ENCODE assay signal across 23 mouse cellular contexts in genomic region chr11:74561392-74561791, GRCm38 (mm10). TPM values are rescaled to one million over a fixed set of nuclear protein-coding genes. Genes with fewer than 3 reads are reported as not detected.
DNase-seq lines count a peak whose midpoint lies in the region; ATAC-seq and TF ChIP-seq lines count a peak whose summit lies in the region.
"Had no signal": no experiment of that assay in that cellular context is flagged by ENCODE, and none has a peak within 500 bp of the region (broad histone marks: within the 10 kb centered on the region; RNA-seq: fewer than 3 reads in every experiment).

No protein-coding gene starts in this region.

- no peaks in the 10 kb centered on the region for H3K27me3 ChIP-seq in liver, embryonic 13.5 days
- no peaks in the 10 kb centered on the region for H3K27me3 ChIP-seq in liver, embryonic 11.5 days (replicated peaks; ENCODE audit: control insufficient read depth, insufficient read depth, low read length)
- 0 out of 2 replicates have a peak, but pooled peaks cover 3% of the 10 kb centered on the region for H3K27me3 ChIP-seq in liver, embryonic 15.5 days
- H3K27me3 ChIP-seq in liver, embryonic 12.5 days (replicated peaks) = no peaks in the 10 kb centered on the region
- H3K27me3 ChIP-seq in liver, postnatal 0 days (ENCODE audit: insufficient read depth, low read length) = no peaks in the 10 kb centered on the region
- H3K27me3 ChIP-seq in MEL (ENCODE audit: control insufficient read depth in 1 of 2, insufficient read depth in 2 of 2, low read length in 2 of 2) = no peaks in the 10 kb centered on the region
- H3K27me3 ChIP-seq: Patski had no signal

- H3K9ac ChIP-seq in liver, embryonic 13.5 days = no peak overlapping the region
- no peak overlapping the region for H3K9ac ChIP-seq in liver, embryonic 11.5 days (ENCODE audit: low read depth, low read length)
- no peak overlapping the region for H3K9ac ChIP-seq in liver, embryonic 15.5 days
- no peak overlapping the region for H3K9ac ChIP-seq in liver, embryonic 12.5 days
- H3K9ac ChIP-seq in liver, postnatal 0 days (replicated peaks) = no peak overlapping the region
- no peak overlapping the region for H3K9ac ChIP-seq in MEL (ENCODE audit: control insufficient read depth, low read depth, low read length, poor library complexity, severe bottlenecking)

- no peaks in the 10 kb centered on the region for H3K9me3 ChIP-seq in liver, embryonic 13.5 days (replicated peaks)
- no peaks in the 10 kb centered on the region for H3K9me3 ChIP-seq in liver, embryonic 11.5 days (ENCODE audit: control insufficient read depth, low read length)
- no peaks in the 10 kb centered on the region for H3K9me3 ChIP-seq in liver, embryonic 15.5 days (replicated peaks)
- H3K9me3 ChIP-seq in liver, embryonic 12.5 days (replicated peaks) = no peaks in the 10 kb centered on the region
- H3K9me3 ChIP-seq in liver, postnatal 0 days (ENCODE audit: low read length) = no peaks in the 10 kb centered on the region
- H3K9me3 ChIP-seq in MEL (replicated peaks; ENCODE audit: insufficient read depth, low read length) = no peaks in the 10 kb centered on the region
- H3K9me3 ChIP-seq: G1E had no signal

- no peak for DNase-seq in liver, embryonic 13.5 days
- no peak for DNase-seq in liver, embryonic 11.5 days (ENCODE audit: low spot score)
- DNase-seq in liver, postnatal 0 days = no peak
- no peak for DNase-seq in liver
- peak; percentile 62 for DNase-seq in MEL (ENCODE audit: low read depth, low spot score)
- DNase-seq in cerebellum, adult 9-10 months = no peak
- DNase-seq: adrenal gland, adult 2 months; adrenal gland, adult 8-10 months; adrenal gland, postnatal 10 days; adrenal gland, postnatal 14 days; adrenal gland, postnatal 25 days; adrenal gland, postnatal 36 days; B cell, adult 2 months; cerebellum, adult 11 months; cerebellum, adult 11-12 months; cerebellum, adult 18-20 months had no signal

- H3K79me2 ChIP-seq in MEL (ENCODE audit: control insufficient read depth, insufficient read depth, low read length, poor library complexity) = no peaks in the 10 kb centered on the region

- TF ChIP-seq EP300 in liver, postnatal 0 days (IDR thresholded peaks at IDR 0.05; ENCODE audit: low read depth) = no peak
- peak; percentile 77 to 88 for TF ChIP-seq EP300 in MEL (IDR thresholded peaks at IDR 0.05; ENCODE audit: low read depth in 1 of 2, low read length in 2 of 2)

- H3K36me3 ChIP-seq in liver, embryonic 13.5 days = no peaks in the 10 kb centered on the region
- no peaks in the 10 kb centered on the region for H3K36me3 ChIP-seq in liver, embryonic 11.5 days (ENCODE audit: control insufficient read depth, insufficient read depth, low read length)
- H3K36me3 ChIP-seq in liver, embryonic 15.5 days (replicated peaks) = no peaks in the 10 kb centered on the region
- H3K36me3 ChIP-seq in liver, embryonic 12.5 days = no peaks in the 10 kb centered on the region
- H3K36me3 ChIP-seq in liver, postnatal 0 days (replicated peaks; ENCODE audit: insufficient read depth, low read length) = no peaks in the 10 kb centered on the region
- peaks cover 0 to 37% of the 10 kb centered on the region in 2 experiments; a peak in 2 of 4 replicates for H3K36me3 ChIP-seq in MEL (ENCODE audit: control insufficient read depth in 1 of 2, insufficient read depth in 2 of 2, low read length in 2 of 2)

- 68% methylated on average over 4 of the region's 4 CpGs for WGBS in liver, embryonic 13.5 days (ENCODE audit: insufficient replicate concordance)
- 78% methylated on average over 4 of the region's 4 CpGs for WGBS in liver, embryonic 11.5 days
- WGBS in liver, embryonic 15.5 days (ENCODE audit: insufficient replicate concordance) = 65% methylated on average over 4 of the region's 4 CpGs
- 69% methylated on average over 4 of the region's 4 CpGs for WGBS in liver, embryonic 12.5 days (ENCODE audit: insufficient replicate concordance)
- whole genome bisulfite sequencing in liver, postnatal 0 days (ENCODE audit: insufficient replicate concordance) = 82% methylated on average over 4 of the region's 4 CpGs

- ATAC-seq in liver, embryonic 13.5 days (ENCODE audit: low read depth) = no peak
- no peak for ATAC-seq in liver, embryonic 11.5 days (replicated peaks; ENCODE audit: low FRiP score)
- no peak for ATAC-seq in liver, embryonic 15.5 days (ENCODE audit: insufficient read depth)
- ATAC-seq in liver, embryonic 12.5 days = no peak
- no peak for ATAC-seq in liver, postnatal 0 days
- ATAC-seq: activated CD4-positive, CD25-positive, alpha-beta regulatory T cell, adult 4 months; CD4-positive, CD25-positive, alpha-beta regulatory T cell, adult 4 months; Patski had no signal

- no peak for TF ChIP-seq POLR2A in MEL (IDR thresholded peaks at IDR 0.05; ENCODE audit: control insufficient read depth in 1 of 2, insufficient read depth in 1 of 2, low read depth in 1 of 2, low read length in 2 of 2, poor library complexity in 1 of 2)

- H3K4me2 ChIP-seq in liver, embryonic 13.5 days = no peak overlapping the region
- H3K4me2 ChIP-seq in liver, embryonic 11.5 days = no peak overlapping the region
- H3K4me2 ChIP-seq in liver, embryonic 15.5 days = no peak overlapping the region
- H3K4me2 ChIP-seq in liver, embryonic 12.5 days = no peak overlapping the region
- no peak overlapping the region for H3K4me2 ChIP-seq in liver, postnatal 0 days (ENCODE audit: low read depth, low read length)

- H3K4me3 ChIP-seq in liver, embryonic 13.5 days (replicated peaks) = no peak overlapping the region
- no peak overlapping the region for H3K4me3 ChIP-seq in liver, embryonic 11.5 days (ENCODE audit: low read depth, low read length)
- no peak overlapping the region for H3K4me3 ChIP-seq in liver, embryonic 15.5 days (replicated peaks)
- no peak overlapping the region for H3K4me3 ChIP-seq in liver, embryonic 12.5 days
- H3K4me3 ChIP-seq in liver, postnatal 0 days (ENCODE audit: low read depth, low read length) = no peak overlapping the region
- no peak overlapping the region for H3K4me3 ChIP-seq in MEL (ENCODE audit: control insufficient read depth in 1 of 2, insufficient read depth in 1 of 2, low read depth in 2 of 2, low read length in 2 of 2)

- H3K4me1 ChIP-seq in liver, embryonic 13.5 days (replicated peaks) = peaks cover 57% of the 10 kb centered on the region
- peaks cover 14% of the 10 kb centered on the region for H3K4me1 ChIP-seq in liver, embryonic 11.5 days (replicated peaks; ENCODE audit: control insufficient read depth, insufficient read depth, low read length)
- H3K4me1 ChIP-seq in liver, embryonic 15.5 days (replicated peaks) = peaks cover 50% of the 10 kb centered on the region
- peaks cover 40% of the 10 kb centered on the region for H3K4me1 ChIP-seq in liver, embryonic 12.5 days
- H3K4me1 ChIP-seq in liver, postnatal 0 days (ENCODE audit: insufficient read depth) = peaks cover 23% of the 10 kb centered on the region
- peaks cover 27 to 56% of the 10 kb centered on the region in 2 experiments for H3K4me1 ChIP-seq in MEL (ENCODE audit: control insufficient read depth in 1 of 2, insufficient read depth in 2 of 2, low read length in 2 of 2)

- no peak for TF ChIP-seq RAD21 in MEL (IDR thresholded peaks at IDR 0.05; ENCODE audit: low read depth, low read length)

- TF ChIP-seq CTCF in liver, postnatal 0 days (IDR thresholded peaks at IDR 0.05; ENCODE audit: low read depth) = no peak
- no peak for TF ChIP-seq CTCF in MEL (IDR thresholded peaks at IDR 0.05 in 2 of 3, conservative IDR thresholded peaks at IDR 0.05 in 1 of 3; ENCODE audit: control insufficient read depth in 1 of 3, insufficient read depth in 1 of 3, low read depth in 2 of 3, low read length in 3 of 3, poor library complexity in 1 of 3, severe bottlenecking in 1 of 3)

- 0 out of 2 replicates have a peak overlapping the region, but pooled peaks have one; percentile 57 for H3K27ac ChIP-seq in liver, embryonic 13.5 days
- no peak overlapping the region for H3K27ac ChIP-seq in liver, embryonic 11.5 days (ENCODE audit: low read depth, low read length)
- peak overlapping the region; percentile 60; the same call in 1 of the 2 replicates for H3K27ac ChIP-seq in liver, embryonic 15.5 days (replicated peaks)
- no peak overlapping the region for H3K27ac ChIP-seq in liver, embryonic 12.5 days
- H3K27ac ChIP-seq in liver, postnatal 0 days (ENCODE audit: low read depth) = 0 out of 2 replicates have a peak overlapping the region, but pooled peaks have one; percentile 4
- peak overlapping the region; percentile 76 for H3K27ac ChIP-seq in MEL (ENCODE audit: control insufficient read depth, low read depth, low read length)

TF ChIP-seq in MEL, 35 proteins besides CTCF, POLR2A, EP300 and RAD21 (continues in another document):
- TF ChIP-seq RCOR1 (IDR thresholded peaks at IDR 0.05; ENCODE audit: low read depth, low read length) (peak; percentile 77; the same call in 1 of the 2 replicates), MXI1 (IDR thresholded peaks at IDR 0.05; ENCODE audit: low read depth, low read length) (no peak), USF2 (IDR thresholded peaks at IDR 0.05; ENCODE audit: borderline replicate concordance in 1 of 2, insufficient read depth in 1 of 2, low read depth in 1 of 2, low read length in 2 of 2) (no peak), POLR2AphosphoS5 (IDR thresholded peaks at IDR 0.05; ENCODE audit: borderline replicate concordance, low read depth, low read length) (no peak), ZKSCAN1 (IDR thresholded peaks at IDR 0.05; ENCODE audit: low read depth, low read length) (no peak), USF1 (IDR thresholded peaks at IDR 0.05; ENCODE audit: low read depth, low read length) (no peak)

RNA-seq across cellular contexts. Expression of gene Rap1gap2, which starts 49.3 kb away (rescaled TPM):
- polyA plus RNA-seq in liver, embryonic 13.5 days (2015; fragmentation: Nextera tagmentation; extraction: Ambion mirVana) = 0.77 and 0.82 TPM in 2 replicates
- polyA plus RNA-seq in liver, embryonic 11.5 days (2014; fragmentation: Nextera tagmentation; extraction: Ambion mirVana) = 2.1 TPM in 2 replicates
- 0.76 and 0.81 TPM in 2 replicates for polyA plus RNA-seq in liver, embryonic 15.5 days (2015; fragmentation: Nextera tagmentation; extraction: Ambion mirVana)
- polyA plus RNA-seq in liver, embryonic 12.5 days (2016; fragmentation: Nextera tagmentation; extraction: Ambion mirVana) = 0.96 and 1.4 TPM in 2 replicates
- 0.75 and 0.84 TPM in 2 replicates for polyA plus RNA-seq in liver, postnatal 0 days (2015; fragmentation: Nextera tagmentation; extraction: Ambion mirVana)
- total RNA-seq in MEL (2012; rRNA removed) = 10.1 and 13.2 TPM in 2 replicates
- 1 to 10 TPM in 1 of 2 experiments, not detected in 1; 5.8 TPM for polyA plus RNA-seq in MEL (2012; ENCODE audit: insufficient read depth in 1 of 2, insufficient read length in 2 of 2, low read depth in 1 of 2, low replicate concordance in 2 of 2, missing spikeins in 1 of 2)

RNA-seq across cellular contexts. Expression of gene Ccdc92b, which starts 58.0 kb away (rescaled TPM):
- polyA plus RNA-seq in liver, embryonic 13.5 days (2015; fragmentation: Nextera tagmentation; extraction: Ambion mirVana) = 7.6 and 8.3 TPM in 2 replicates
- 5.3 and 5.5 TPM in 2 replicates for polyA plus RNA-seq in liver, embryonic 11.5 days (2014; fragmentation: Nextera tagmentation; extraction: Ambion mirVana)
- 13.7 and 17.7 TPM in 2 replicates for polyA plus RNA-seq in liver, embryonic 15.5 days (2015; fragmentation: Nextera tagmentation; extraction: Ambion mirVana)
- 14.7 and 16.0 TPM in 2 replicates for polyA plus RNA-seq in liver, embryonic 12.5 days (2016; fragmentation: Nextera tagmentation; extraction: Ambion mirVana)
- polyA plus RNA-seq in liver, postnatal 0 days (2015; fragmentation: Nextera tagmentation; extraction: Ambion mirVana) = 2.2 and 2.6 TPM in 2 replicates
- total RNA-seq in MEL (2012; rRNA removed) = 0.12 and 0.13 TPM in 2 replicates
- 1 to 10 TPM in 1 of 2 experiments, not detected in 1; 1.3 TPM for polyA plus RNA-seq in MEL (2012; ENCODE audit: insufficient read depth in 1 of 2, insufficient read length in 2 of 2, low read depth in 1 of 2, low replicate concordance in 2 of 2, missing spikeins in 1 of 2)
- total RNA-seq: CH12.LX had no signal
- polyA plus RNA-seq: activated CD4-positive, CD25-positive, alpha-beta regulatory T cell, adult 4 months; CD4-positive, CD25-positive, alpha-beta regulatory T cell, adult 4 months; G1E had no signal

Comparison
In these comparisons a context has a peak if more than half of its experiments do, and no peak if none do; other contexts are left out.
1. H3K27ac ChIP-seq: peak in liver, embryonic 13.5 days (single experiment), liver, embryonic 15.5 days (single experiment), liver, postnatal 0 days (single experiment) and MEL (single experiment); none in liver, embryonic 11.5 days (single experiment) and liver, embryonic 12.5 days (single experiment).